Mouse (Mus musculus) forebrain, postnatal 0 days (tissue): ENCODE data around the gene Zfp189. TPM values are rescaled to one million over a fixed set of nuclear protein-coding genes. Genes with fewer than 3 reads are reported as not detected.

ENCODE experiments used
- ATAC-seq: fragments of 200-750 bp; cut with Nextera tagmentation; 2 replicates; pipeline ENCODE4 v1.8.0; 2017; ENCODE audit warnings: mild to moderate bottlenecking, moderate library complexity
- DNase-seq: peaks from one replicate; pipeline ENCODE4 v3.0.0-alpha.2; 2015
- H3K27ac ChIP-seq: fragments of 300-500 bp; sonication (generic); 2 replicates; pipeline ENCODE4 v1.5.1; 2014; ENCODE audit warnings: low read depth, mild to moderate bottlenecking, antibody characterized with exemption, low read length, moderate library complexity, mixed read lengths
- H3K27me3 ChIP-seq: fragments of 300-500 bp; sonication (generic); 2 replicates; pipeline ENCODE4 v1.6.1; 2014; ENCODE audit warnings: mild to moderate bottlenecking, low read length, mixed read lengths; ENCODE audit not compliant: insufficient read depth
- H3K36me3 ChIP-seq: fragments of 300-500 bp; sonication (generic); 2 replicates; pipeline ENCODE4 v1.6.1; 2014; ENCODE audit warnings: mild to moderate bottlenecking, moderate library complexity; ENCODE audit not compliant: insufficient read depth
- H3K4me1 ChIP-seq: fragments of 300-500 bp; sonication (generic); 2 replicates; pipeline ENCODE4 v1.6.1; 2014; ENCODE audit warnings: antibody characterized with exemption; ENCODE audit not compliant: insufficient read depth
- H3K4me2 ChIP-seq: fragments of 300-500 bp; sonication (generic); 2 replicates; pipeline ENCODE4 v1.6.1; 2014; ENCODE audit warnings: low read depth, mild to moderate bottlenecking, moderate library complexity
- H3K4me3 ChIP-seq: fragments of 300-500 bp; sonication (generic); 2 replicates; pipeline ENCODE4 v1.5.1; 2014; ENCODE audit warnings: low read depth, low read length, mixed read lengths
- H3K9ac ChIP-seq: fragments of 300-500 bp; sonication (generic); 2 replicates; pipeline ENCODE4 v1.6.1; 2014; ENCODE audit warnings: mild to moderate bottlenecking
- H3K9me3 ChIP-seq: fragments of 300-500 bp; sonication (generic); 2 replicates; pipeline ENCODE4 v1.6.1; 2016; ENCODE audit warnings: low read length
- CTCF ChIP-seq: sonication (generic); IDR thresholded peaks from 2 replicates; pipeline ENCODE4 v1.5.1; 2016; ENCODE audit warnings: antibody characterized with exemption, control low read depth, low read depth
- WGBS: fragments of 180-500 bp; shearing (Covaris S2); extraction: QIAGEN DNeasy Blood & Tissue Kit; methylation state at CpG from one replicate; pipeline ENCODE4 v1.1.7; 2014; 5-methylcytosine and 5-hydroxymethylcytosine counted together
- polyA plus RNA-seq: library from polyadenylated mRNA; unstranded; fragments of >200 nt; fragmentation: Nextera tagmentation; extraction: Ambion mirVana; gene quantifications from 2 replicates; pipeline ENCODE4 v1.2.1, GENCODE M21; 2015
- total RNA-seq: library from RNA; depleted of rRNA; stranded (reverse); fragments of >200 nt; gene quantifications from 2 replicates; pipeline ENCODE4 v1.2.3, GENCODE M21; 2014; rRNA removed

Zfp189 gene
- total and polyA plus RNA-seq, 2 experiments from 2014 or later: 4.1 to 9.2 TPM

DNA sequence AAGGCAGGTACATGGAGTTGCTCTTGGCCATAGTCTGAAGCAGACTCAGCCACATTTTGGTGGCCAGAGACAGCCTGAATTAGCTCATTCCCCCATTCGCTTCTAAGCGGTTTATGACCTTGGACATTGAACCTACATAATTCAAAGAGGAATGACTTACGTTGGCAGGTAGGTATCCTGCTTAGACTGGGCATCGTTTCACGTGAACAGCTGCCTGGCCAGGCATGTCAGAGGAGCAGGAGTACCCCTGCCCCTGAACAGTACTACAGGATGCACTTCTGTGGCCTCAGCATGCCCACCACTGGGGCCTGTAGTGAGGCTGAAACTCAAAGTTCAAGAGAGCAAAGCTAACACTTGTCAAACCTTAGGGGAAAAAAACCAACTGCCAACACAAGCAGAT, 32.4 kb downstream of the Zfp189 start:
- H3K9ac ChIP-seq: no peak overlapping the region
- H3K36me3 ChIP-seq: no peaks in the 10 kb centered on the region
- no peaks in the 10 kb centered on the region for H3K27me3 ChIP-seq
- WGBS: 90% methylated on average over 5 of the region's 5 CpGs
- H3K9me3 ChIP-seq: no peaks in the 10 kb centered on the region
- no peak overlapping the region for H3K27ac ChIP-seq
- TF ChIP-seq CTCF: no peak
- H3K4me2 ChIP-seq: no peak overlapping the region
- H3K4me3 ChIP-seq: no peak overlapping the region
- no peak for DNase-seq
- no peak for ATAC-seq
- H3K4me1 ChIP-seq: no peaks in the 10 kb centered on the region

DNA sequence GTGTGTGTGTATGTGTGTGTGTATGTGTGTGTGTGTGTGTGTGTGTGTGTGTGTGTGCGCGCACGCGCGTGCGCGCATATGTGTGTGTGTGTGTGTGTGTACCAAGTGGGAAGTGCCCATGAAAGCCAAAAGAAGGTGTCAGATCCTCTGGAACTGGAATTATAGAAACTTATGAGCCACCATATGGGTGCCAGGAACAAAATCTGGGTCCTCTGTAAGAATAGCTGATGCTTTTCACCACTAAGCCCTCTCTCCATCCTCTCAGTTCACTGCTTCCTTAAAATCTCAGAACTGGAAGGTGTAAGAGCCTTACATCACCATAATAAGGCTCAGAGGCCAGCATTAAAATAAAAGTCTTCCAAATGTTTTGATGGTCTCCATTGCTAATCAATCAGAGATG, 36.4 kb downstream of the Zfp189 start:
- DNase-seq (no peak), ATAC-seq (no peak)
- Histone ChIP-seq H3K36me3 (no peaks in the 10 kb centered on the region), H3K27ac (no peak overlapping the region), H3K27me3 (no peaks in the 10 kb centered on the region), H3K4me1 (no peaks in the 10 kb centered on the region), H3K9ac (no peak overlapping the region), H3K9me3 (no peaks in the 10 kb centered on the region), H3K4me3 (no peak overlapping the region), H3K4me2 (no peak overlapping the region)
- WGBS: 100% methylated on average over 7 of the region's 7 CpGs
- TF ChIP-seq CTCF: no peak

DNA sequence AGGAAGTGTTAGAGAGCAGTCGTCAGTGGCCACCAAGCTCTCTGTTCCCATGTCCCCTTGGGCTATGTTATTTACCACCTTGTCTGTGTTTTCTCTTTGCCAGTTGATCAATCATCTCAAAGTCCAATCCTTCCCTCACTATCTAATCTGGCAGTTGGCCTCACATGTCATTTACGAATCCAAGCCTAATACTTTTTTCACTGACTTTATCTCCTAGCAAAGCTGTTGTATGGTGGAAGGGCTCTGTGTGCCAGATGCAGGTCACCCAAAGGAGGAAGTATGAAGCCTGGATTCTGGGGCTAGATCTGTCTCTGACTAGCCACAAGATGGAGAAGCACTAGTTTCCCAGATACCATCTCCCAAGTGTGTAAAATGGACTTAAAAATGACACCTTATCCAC, 37.2 kb downstream of the Zfp189 start:
- Histone ChIP-seq H3K36me3 (no peaks in the 10 kb centered on the region), H3K4me3 (no peak overlapping the region), H3K4me2 (no peak overlapping the region), H3K9me3 (no peaks in the 10 kb centered on the region), H3K27me3 (no peaks in the 10 kb centered on the region), H3K27ac (no peak overlapping the region), H3K4me1 (no peaks in the 10 kb centered on the region), H3K9ac (no peak overlapping the region)
- no peak for TF ChIP-seq CTCF
- 82% methylated on average over 2 of the region's 2 CpGs for WGBS
- ATAC-seq (no peak), DNase-seq (no peak)

DNA sequence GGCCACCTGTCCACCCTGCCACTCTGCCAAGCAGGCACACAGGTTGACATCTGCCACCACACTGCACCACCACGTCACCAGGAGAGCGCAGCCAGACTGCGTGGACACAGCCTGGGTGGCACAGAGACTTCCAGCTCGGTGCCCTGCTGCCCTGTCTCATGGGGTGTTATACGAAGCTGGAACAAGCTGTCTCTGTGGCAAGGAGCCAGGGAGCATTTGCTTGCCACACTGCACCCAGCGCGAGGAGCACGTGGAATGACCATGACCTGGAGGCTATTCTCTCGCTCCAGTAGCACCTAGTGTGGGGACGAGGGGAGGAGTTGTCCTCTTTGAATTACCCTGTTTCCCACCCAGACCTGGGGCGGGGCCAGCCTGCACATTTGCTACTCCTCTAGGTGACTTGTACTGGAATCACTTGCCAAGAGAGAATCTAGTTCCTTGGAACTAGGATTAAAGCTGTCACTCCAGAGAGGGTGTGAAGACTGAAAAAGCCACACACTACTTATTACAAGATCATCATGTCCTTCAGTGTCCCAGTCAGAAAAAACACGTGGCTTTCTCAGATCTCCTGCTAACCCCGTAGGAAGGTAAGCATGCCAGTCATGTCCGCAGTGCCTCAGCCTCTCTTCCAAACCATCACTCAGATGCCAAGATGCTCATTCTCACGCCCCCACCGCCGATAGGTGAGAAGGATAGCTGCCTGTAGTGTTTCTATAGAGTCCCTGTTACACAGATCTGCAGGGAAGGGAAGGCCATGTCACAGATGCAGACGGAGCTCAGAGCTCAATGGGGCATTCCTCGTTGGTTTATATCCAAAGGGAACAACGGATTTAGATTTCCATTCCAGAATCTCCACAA, 39.2 kb downstream of the Zfp189 start:
- ATAC-seq: peak; percentile 90
- no peak for TF ChIP-seq CTCF
- WGBS: 47% methylated on average over 20 of the region's 20 CpGs
- H3K4me1 ChIP-seq: no peaks in the 10 kb centered on the region
- peak; percentile 43 for DNase-seq
- H3K27ac ChIP-seq: no peak overlapping the region
- H3K27me3 ChIP-seq: no peaks in the 10 kb centered on the region
- no peaks in the 10 kb centered on the region for H3K36me3 ChIP-seq
- no peak overlapping the region for H3K9ac ChIP-seq
- H3K9me3 ChIP-seq: no peaks in the 10 kb centered on the region
- H3K4me3 ChIP-seq: no peak overlapping the region
- H3K4me2 ChIP-seq: peak overlapping the region; percentile 15; the same call in 1 of the 2 replicates

DNA sequence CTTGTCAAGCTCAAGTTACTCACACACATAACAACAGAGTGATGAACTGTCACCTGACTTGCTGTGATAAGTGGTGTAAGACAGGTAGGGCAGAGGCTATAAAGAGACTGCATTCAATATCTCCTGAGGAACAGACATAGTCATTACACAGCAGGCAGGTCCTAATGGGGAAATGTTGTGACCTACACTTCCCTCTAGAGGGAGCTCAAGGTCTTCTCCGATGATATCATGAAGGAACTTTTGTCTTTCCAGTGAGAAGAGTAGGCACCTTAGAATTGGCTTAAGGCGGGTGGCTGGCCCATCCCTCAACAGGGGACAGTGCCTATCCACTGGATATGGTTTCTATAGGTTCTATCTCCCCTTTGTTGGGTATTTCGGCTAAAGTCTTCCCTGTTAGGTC, 46.6 kb downstream of the Zfp189 start:
- Histone ChIP-seq H3K9ac (no peak overlapping the region), H3K27ac (no peak overlapping the region), H3K4me2 (no peak overlapping the region), H3K9me3 (no peaks in the 10 kb centered on the region), H3K4me3 (no peak overlapping the region), H3K27me3 (no peaks in the 10 kb centered on the region), H3K4me1 (no peaks in the 10 kb centered on the region), H3K36me3 (no peaks in the 10 kb centered on the region)
- ATAC-seq (peak; percentile 68), DNase-seq (peak; percentile 66)
- 17% methylated on average over 3 of the region's 3 CpGs for WGBS
- peak; percentile 85 for TF ChIP-seq CTCF

DNA sequence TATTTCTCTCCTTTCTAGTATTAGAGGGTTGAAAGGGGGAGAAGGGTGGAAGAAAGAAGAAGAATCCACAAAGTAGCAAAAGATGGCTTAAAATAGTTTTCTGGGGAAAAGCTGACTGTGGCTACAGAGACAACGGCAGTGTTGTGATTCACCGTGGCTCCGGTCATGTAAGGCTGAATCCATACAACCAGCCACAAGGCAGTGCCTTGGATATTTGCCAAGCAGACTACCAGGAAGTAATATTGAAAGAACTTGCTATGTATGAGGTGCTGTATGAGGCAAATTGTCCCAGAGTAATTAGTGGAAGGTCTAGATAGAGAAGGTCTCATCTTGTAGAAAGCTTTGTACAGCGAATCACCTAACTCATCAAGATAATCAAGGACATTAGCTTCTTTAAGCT, 51.2 kb downstream of the Zfp189 start:
- 82% methylated on average over 4 of the region's 4 CpGs for WGBS
- Histone ChIP-seq H3K27ac (no peak overlapping the region), H3K9me3 (no peaks in the 10 kb centered on the region), H3K4me3 (no peak overlapping the region), H3K4me2 (no peak overlapping the region), H3K27me3 (no peaks in the 10 kb centered on the region), H3K9ac (no peak overlapping the region), H3K4me1 (no peaks in the 10 kb centered on the region), H3K36me3 (no peaks in the 10 kb centered on the region)
- ATAC-seq: no peak
- DNase-seq: no peak
- TF ChIP-seq CTCF: no peak

Other genes with a start within 250 kb of the Zfp189 start
- gene Acnat2, start 113.0 kb upstream of the Zfp189 start, total RNA-seq: not detected in 2 replicates
- not detected in 2 replicates for gene Acnat2, start 113.0 kb upstream of the Zfp189 start, polyA plus RNA-seq
- 0.43 TPM in 1 of 2 replicates, not detected in the other for gene Acnat1, start 47.3 kb upstream of the Zfp189 start, total RNA-seq
- gene Acnat1, start 47.3 kb upstream of the Zfp189 start, polyA plus RNA-seq: not detected in 2 replicates
- not detected in 2 replicates for gene Baat, start 14.6 kb upstream of the Zfp189 start, total RNA-seq
- gene Baat, start 14.6 kb upstream of the Zfp189 start, polyA plus RNA-seq: 0.10 TPM in 1 of 2 replicates, not detected in the other
- gene Mrpl50, start 83 bp upstream of the Zfp189 start, total RNA-seq: 49.3 and 55.2 TPM in 2 replicates
- 74.1 and 74.6 TPM in 2 replicates for gene Mrpl50, start 83 bp upstream of the Zfp189 start, polyA plus RNA-seq
- gene Aldob, start 28.4 kb downstream of the Zfp189 start, total RNA-seq: 0.46 and 0.57 TPM in 2 replicates
- 0.27 and 0.39 TPM in 2 replicates for gene Aldob, start 28.4 kb downstream of the Zfp189 start, polyA plus RNA-seq
- gene Tmem246, start 76.7 kb downstream of the Zfp189 start, total RNA-seq: 93.2 and 98.3 TPM in 2 replicates
- 101 and 119 TPM in 2 replicates for gene Tmem246, start 76.7 kb downstream of the Zfp189 start, polyA plus RNA-seq
- gene Rnf20, start 110.8 kb downstream of the Zfp189 start, total RNA-seq: 76.9 and 79.1 TPM in 2 replicates
- 35.6 and 44.1 TPM in 2 replicates for gene Rnf20, start 110.8 kb downstream of the Zfp189 start, polyA plus RNA-seq
- gene Ppp3r2, start 160.8 kb downstream of the Zfp189 start, total RNA-seq: 0.46 and 0.90 TPM in 2 replicates
- 0.18 and 0.19 TPM in 2 replicates for gene Ppp3r2, start 160.8 kb downstream of the Zfp189 start, polyA plus RNA-seq